Mouse (Mus musculus): Measurements from ENCODE around the gene Kndc1.

Gene Kndc1

GRCm38 (mm10) chr7:139894655-139895557 is at the start of gene Kndc1:
Gene Kndc1 (plus strand): TSS chr7:139894696.
- peak; percentile 40 for DNase-seq (ENCODE audit: low spot score)

GRCm38 (mm10) chr7:139845101-139845500 is 49.4 kb upstream of the Kndc1 start:
- no peak for DNase-seq (ENCODE audit: low spot score)

- peak; percentile 52 for DNase-seq (ENCODE audit: low spot score)
Observed at GRCm38 (mm10) chr7:139850152-139850551, 44.3 kb upstream of the Kndc1 start.

GRCm38 (mm10) chr7:139850677-139851076 is 43.8 kb upstream of the Kndc1 start:
- no peak for DNase-seq (ENCODE audit: low spot score)

- no peak for DNase-seq (ENCODE audit: low spot score)
Observed at GRCm38 (mm10) chr7:139851098-139851497, 43.4 kb upstream of the Kndc1 start.

GRCm38 (mm10) chr7:139855261-139855660 is 39.2 kb upstream of the Kndc1 start:
- no peak for DNase-seq (ENCODE audit: low spot score)

- peak; percentile 86 for DNase-seq (ENCODE audit: low spot score)
Observed at GRCm38 (mm10) chr7:139861411-139861810, 33.1 kb upstream of the Kndc1 start.

GRCm38 (mm10) chr7:139863076-139863475 is 31.4 kb upstream of the Kndc1 start:
- DNase-seq (ENCODE audit: low spot score) = no peak

- peak; percentile 15 for DNase-seq (ENCODE audit: low spot score)
Observed at GRCm38 (mm10) chr7:139864253-139864652, 30.2 kb upstream of the Kndc1 start.

- no peak for DNase-seq (ENCODE audit: low spot score)
Observed at GRCm38 (mm10) chr7:139864871-139865270, 29.6 kb upstream of the Kndc1 start.

GRCm38 (mm10) chr7:139871014-139871413 is 23.5 kb upstream of the Kndc1 start:
- no peak for DNase-seq (ENCODE audit: low spot score)

- DNase-seq (ENCODE audit: low spot score) = peak; percentile 27
Observed at GRCm38 (mm10) chr7:139877167-139877792, 17.2 kb upstream of the Kndc1 start.

- DNase-seq (ENCODE audit: low spot score) = no peak
Observed at GRCm38 (mm10) chr7:139878122-139878521, 16.4 kb upstream of the Kndc1 start.

- no peak for DNase-seq (ENCODE audit: low spot score)
Observed at GRCm38 (mm10) chr7:139878621-139879020, 15.9 kb upstream of the Kndc1 start.

- DNase-seq (ENCODE audit: low spot score) = no peak
Observed at GRCm38 (mm10) chr7:139883545-139883944, 11.0 kb upstream of the Kndc1 start.

GRCm38 (mm10) chr7:139891779-139892178 is 2.7 kb upstream of the Kndc1 start:
- DNase-seq (ENCODE audit: low spot score) = no peak

GRCm38 (mm10) chr7:139896271-139896670 is 1.8 kb downstream of the Kndc1 start:
- DNase-seq (ENCODE audit: low spot score) = no peak

- DNase-seq (ENCODE audit: low spot score) = no peak
Observed at GRCm38 (mm10) chr7:139896796-139897195, 2.3 kb downstream of the Kndc1 start.

- no peak for DNase-seq (ENCODE audit: low spot score)
Observed at GRCm38 (mm10) chr7:139898606-139899005, 4.1 kb downstream of the Kndc1 start.

GRCm38 (mm10) chr7:139899505-139899904 is 5.0 kb downstream of the Kndc1 start:
- no peak for DNase-seq (ENCODE audit: low spot score)

- no peak for DNase-seq (ENCODE audit: low spot score)
Observed at GRCm38 (mm10) chr7:139900456-139900855, 6.0 kb downstream of the Kndc1 start.

- no peak for DNase-seq (ENCODE audit: low spot score)
Observed at GRCm38 (mm10) chr7:139900896-139901295, 6.4 kb downstream of the Kndc1 start.

- no peak for DNase-seq (ENCODE audit: low spot score)
Observed at GRCm38 (mm10) chr7:139901981-139902380, 7.5 kb downstream of the Kndc1 start.

All from embryo, embryonic 10.5 days (tissue).